Mouse (Mus musculus) natural killer cell, adult 2 months (primary cell): ENCODE measurements around the gene Trem1.
A peak's percentile ranks its signal among the peaks of the same experiment; 100 is the strongest.

Experiments
- DNase-seq, 2 experiments: peaks; one replicate each; pipeline ENCODE4 v3.0.0; 2022; ENCODE audit warnings: low spot score in 2 of 2

Gene Trem1

DNA sequence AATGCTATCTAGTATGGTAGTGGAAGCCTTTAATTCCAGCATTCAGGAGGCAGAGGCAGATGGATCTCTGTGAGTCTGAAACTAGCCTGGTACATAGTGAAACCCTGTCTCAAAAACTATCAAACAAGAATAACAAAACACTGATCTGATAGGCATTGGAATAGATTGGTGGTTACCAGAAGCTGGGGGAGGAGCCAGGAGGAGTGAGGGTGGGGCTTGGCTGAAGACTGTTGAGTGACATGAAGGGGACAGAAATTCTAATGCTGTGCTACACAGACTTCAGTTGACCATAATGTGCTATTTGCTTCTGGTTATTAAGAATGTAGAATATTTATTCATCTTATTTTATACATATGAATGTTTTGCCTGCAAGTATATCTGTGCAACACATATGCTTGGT, 35.7 kb downstream of the Trem1 start:
- no peak for DNase-seq

DNA sequence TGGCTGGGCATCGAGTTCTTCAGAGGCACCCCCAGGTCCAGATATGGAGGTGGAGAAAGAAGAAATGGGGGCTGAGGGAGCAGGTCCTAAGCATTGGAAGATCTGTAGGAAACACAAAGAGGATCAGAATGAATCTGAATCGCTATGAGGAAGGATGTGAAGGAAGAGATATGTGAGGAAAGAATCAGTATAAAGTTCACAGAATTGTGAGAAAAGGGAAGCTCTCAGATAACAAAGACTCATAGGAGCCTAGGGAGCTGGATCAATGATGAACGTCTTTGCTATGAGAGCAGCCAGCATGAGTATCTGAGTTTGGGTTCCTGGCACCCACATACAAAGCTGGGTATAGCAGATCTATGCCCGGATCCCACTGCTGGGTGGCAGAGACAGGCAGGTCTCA, 37.3 kb downstream of the Trem1 start:
- no peak for DNase-seq

DNA sequence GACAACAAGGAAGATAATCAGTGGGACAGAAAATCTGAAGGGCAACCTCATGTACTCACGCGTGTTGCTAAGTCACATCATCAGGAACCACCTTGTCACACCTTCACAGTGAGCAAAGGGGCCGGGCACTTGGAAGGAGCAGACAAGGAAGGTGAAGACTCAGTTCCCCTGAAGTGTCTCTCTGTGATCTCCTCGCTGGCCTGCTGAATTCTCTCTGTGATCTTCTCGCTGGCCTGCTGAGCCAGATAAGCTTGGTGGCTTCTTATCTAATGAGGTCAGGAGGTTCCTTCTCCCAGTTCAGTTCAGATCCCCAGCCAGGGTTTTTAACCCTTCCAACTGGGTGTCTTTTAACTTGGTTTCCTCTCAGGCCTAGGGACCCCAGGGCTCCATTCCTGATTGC, 39.6 kb downstream of the Trem1 start:
- DNase-seq: no peak

DNA sequence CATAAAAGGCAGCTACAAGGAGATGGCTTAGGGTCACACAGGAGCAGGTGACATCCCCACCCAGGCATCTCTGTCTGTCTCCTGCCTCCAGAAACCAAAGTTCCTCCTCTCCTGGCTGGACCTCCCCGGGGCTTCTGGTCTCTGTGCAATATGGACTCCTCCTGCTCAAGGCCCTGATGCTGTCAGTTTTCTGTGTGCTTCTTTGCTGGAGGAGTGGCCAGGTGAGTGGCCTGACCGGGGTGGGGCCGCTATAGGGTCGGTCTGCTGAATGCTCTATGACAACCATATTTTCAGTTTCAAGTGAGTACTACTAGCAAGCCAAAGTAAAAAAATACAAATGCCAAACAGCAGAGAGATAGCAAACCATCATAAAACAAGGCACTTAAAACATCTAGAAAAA, 40.0 kb downstream of the Trem1 start:
- no peak for DNase-seq

DNA sequence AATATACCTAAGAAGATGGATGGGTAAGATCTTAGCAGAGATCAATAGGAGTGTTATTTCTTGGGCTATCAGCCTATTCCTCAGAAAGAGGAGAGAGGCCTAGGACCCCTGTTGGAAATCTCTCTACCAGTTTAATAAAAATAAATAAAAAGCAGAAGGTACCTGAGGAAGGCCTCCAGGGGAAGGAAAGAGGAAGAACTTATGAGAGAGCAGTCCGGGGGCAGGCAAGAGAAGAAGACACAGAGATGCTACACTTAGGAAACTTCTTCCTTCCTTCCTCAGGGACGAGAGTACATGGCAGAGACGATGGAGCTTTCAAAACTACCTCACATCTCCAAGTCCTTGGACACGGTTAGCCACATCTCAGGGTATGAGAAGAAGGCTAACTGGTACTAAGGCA, 41.5 kb downstream of the Trem1 start:
- no peak for DNase-seq

DNA sequence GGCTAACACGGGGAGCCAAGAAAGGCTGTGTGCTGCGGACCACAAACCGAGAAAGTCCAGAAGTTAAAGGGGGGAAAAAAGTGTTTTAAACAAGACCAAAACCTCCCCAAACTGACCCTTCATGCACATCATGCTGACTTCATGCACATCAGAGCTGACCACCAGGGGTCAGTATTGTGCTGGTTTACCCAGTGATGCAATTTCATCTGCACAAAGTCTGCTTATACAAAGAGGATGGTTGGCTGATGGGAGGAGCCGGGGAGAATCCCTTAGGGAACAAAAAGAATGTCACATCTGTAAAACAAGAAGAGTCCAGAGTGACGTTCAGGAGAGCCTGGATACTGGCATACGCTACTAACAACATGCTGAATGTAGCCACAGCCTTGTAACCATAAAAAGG, 42.3 kb downstream of the Trem1 start:
- peak; percentile 69 to 82 for DNase-seq

DNA sequence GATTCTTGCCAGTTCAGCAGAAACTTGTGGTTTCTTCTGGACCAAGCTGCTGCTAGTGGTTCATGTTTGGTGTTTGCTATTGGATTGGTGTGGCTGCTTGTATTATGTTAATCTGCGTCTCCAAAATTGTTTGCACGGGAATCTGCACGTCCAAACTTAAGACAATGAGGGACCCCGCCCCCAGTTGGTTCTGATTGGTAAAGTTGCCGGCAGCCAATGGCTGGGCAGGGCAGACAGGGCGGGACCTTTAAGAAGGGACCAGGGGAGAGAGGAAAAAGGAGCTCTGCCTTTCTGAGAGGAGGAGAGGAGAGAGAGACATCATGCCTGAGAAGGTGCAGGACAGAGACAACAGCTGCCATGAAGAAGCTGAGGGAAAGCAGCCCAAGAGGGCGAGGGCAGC, 43.2 kb downstream of the Trem1 start:
- no peak for DNase-seq

DNA sequence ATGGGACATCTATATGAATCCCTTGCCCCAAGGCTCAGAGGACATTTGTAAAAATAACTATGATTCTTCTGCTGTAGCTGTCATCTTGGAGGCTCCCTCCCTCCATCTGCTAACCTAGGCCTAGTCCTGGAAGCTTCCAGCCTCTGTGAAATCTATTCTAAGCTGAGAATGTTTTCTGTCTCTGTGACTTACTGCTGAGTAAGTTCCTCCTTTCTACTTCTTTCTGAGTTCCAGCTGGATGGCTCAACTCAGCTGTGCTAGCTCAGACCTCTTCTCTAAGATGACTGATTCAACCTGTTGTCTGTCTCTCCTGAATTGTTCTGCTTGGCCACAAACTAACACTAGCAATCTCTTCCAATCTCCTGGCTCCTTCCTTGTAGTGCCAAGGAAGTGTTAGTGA, 45.8 kb downstream of the Trem1 start:
- peak in 1 of 2 experiments; percentile 9 for DNase-seq

DNA sequence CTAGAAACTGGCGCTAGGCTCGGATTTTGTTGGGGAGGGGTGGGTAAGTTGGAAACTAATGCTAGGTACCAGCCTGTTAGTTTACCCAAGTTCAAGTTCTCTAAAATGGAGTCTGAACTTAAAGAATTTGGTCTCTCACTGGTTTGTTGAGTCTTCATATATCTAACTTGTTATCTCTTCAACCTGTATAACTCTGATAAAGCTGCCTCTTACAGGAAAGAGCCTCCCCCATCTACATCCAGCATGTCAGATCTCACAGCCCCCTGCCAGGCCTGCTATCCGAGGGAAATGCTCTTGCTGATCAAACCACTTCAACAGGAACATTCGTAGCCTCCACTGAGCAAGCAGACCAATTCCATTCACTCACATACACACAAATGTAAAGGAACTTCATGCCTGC, 46.4 kb downstream of the Trem1 start:
- DNase-seq: no peak

DNA sequence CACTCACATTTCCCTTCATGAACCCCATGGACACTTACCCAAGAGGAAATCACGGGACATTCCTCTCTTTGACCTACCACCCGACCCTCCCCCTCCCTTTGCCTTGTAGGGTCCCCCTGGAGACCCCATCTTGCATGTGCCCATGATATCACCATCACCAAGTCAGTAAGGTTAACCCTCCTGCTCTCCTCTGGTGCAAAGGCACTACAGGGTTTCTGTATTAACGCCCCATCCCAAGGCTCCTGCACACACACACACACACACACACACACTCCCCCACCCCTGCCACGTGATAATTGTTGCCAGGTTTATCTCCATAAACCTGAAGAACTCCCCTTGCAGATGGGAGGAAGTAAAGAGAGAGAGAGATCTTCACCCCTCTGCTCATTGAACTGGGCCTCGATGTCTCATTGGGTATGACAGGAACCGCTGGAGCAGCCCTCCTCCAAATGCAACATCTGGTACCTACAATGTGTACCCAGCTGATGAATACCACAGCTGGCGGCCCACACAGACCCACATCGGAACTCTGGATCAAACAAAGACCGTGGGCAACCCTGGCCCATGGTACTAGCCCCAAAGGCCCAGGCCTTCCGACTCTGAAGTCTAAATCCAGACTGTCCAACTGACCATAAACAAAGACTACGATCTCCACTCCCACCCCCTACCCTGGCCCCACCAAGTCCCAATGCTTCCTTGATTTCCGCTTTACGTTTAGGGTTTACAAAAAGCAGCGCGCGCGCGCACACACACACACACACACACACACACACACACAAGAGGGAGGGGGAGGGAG, 48.6 kb downstream of the Trem1 start:
- DNase-seq: no peak

DNA sequence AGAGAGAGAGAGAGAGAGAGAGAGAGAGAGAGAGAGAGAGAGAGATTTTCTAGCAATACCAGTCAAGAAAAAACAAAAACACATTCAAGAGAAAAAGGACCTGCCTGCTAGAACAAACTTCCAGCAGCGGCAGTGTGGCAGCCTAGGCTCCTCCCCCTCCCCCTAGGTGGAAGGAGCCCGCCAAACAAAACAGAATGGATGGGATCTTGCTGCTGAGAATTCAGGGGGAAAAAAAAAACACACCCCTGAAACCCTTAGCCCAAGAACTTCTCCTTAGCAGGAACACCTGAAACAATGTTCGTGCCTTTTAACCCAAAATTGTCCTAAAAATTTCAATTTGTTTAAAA, 49.1 kb downstream of the Trem1 start:
- no peak for DNase-seq

DNA sequence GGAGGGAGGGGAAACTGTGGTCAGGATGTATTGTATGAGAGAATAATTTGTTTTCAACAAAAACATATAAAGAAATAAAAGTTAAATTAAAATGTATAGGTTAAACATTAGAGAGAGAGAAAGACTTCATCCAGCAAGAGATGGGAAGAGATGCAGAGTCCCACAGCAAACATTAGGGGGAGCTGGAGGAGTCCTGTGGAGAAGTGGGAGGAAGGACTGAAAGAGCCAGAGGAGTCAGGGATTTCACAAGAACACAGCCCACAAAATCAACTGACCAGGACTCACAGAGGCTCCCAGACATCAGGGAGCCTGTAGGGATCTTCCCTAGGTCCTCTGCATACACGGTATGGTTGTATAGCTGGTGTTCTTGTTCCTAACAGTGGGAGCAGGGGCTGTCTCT, 54.2 kb downstream of the Trem1 start:
- DNase-seq: no peak

DNA sequence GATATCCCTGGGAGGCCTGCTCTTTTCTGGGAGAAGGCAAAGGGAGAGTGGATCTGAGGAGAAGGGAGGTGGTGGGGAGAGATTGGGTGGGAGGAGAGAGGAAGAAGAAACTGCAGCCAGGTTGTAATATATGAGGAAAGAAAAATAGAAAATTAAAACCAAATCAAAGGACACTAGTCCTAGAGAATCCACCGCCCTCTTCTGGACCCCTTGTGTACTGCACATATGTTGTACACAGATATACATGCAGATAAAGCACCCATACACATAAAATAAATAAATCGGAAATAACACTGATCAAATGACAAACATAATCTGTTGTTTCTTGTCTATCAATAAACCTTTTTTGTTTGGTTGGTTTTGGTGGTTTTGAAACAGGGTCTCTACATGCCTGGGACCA, 54.7 kb downstream of the Trem1 start:
- peak in 1 of 2 experiments; percentile 37 for DNase-seq

DNA sequence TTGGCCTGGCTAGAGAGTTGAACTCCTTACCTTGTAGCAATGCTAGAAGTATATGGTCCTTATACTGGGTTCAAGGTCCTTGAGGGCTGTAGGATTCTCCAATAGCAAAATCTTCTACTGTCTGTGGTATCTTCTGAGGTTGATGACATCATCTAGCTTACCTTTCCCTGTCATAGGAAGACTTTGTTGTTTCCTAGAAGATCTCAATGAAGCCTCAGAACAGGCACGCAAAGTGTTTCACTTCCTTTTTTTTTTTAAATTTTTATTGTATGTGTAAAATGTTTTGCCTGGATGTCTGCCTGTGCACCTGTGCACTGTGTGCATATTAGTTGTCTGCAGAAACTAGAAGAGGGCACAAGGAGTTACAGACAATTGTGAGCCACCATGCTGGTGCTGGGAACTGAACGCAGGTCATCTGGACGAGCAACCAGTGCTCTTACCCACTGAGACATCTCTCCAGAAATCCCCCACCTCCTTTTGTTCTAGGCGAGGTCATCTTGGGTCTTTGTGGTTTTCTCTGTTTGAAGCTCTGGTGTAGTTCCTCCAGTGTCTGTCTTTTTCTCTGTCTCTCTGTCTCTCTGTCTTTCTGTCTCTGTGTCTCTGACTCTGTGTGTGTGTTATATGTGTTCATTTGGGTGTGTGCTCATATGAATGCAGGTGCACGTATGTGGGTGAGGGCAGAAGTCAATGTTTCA, 61.1 kb downstream of the Trem1 start:
- DNase-seq: peak in 1 of 2 experiments; percentile 44
